Mouse (Mus musculus) left cerebral cortex, adult 8-10 months (tissue): ENCODE measurements around the gene Rph3al. TPM values are rescaled to one million over a fixed set of nuclear protein-coding genes. Genes with fewer than 3 reads are reported as not detected.

Source experiments
- DNase-seq, 2 experiments: peaks; one replicate each; pipeline ENCODE4 v3.0.0; 2022; ENCODE audit warnings: low spot score in 2 of 2
- total RNA-seq, 4 experiments: library from RNA; stranded (reverse); gene quantifications; 2 replicates each; pipeline ENCODE4 v1.2.4; 2022

The Rph3al gene
- total RNA-seq, 4 experiments from 2014 or later = 2.5 to 3.7 (median 3.5) TPM

DNA sequence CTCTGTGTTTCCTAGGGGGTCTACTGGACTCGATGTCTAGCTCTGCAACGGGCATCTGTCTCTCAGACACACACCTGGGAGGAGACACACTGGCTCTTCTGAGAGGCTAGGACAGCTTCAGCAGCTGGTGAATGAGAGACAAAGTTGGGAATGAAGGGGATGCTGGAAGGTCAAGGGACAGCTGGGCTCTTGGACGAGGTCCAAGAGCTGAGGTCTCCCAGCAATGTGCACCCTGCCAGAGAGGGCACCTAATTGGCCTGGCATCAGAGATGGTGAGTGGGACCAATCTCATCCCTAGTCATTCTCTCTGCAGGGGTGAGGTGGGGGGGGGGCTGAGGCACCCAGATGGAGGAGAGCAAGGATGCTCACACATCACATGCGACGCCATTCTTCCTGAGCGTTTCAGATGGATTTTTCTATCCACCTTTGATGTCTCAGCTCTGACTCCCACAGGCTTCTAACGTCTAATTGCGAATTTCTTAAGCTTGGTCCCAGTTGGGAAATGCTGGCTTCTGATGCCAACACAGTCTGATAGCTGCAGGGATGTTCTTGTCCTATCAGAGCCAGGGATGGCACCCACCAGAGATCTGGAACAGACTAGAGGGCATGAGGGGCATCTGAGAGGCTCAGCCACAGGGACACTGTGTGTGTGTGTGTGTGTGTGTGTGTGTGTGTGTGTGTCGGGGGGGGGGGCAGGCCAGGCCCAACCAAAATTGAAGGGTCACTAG, 28.4 kb downstream of the Rph3al start:
- no peak for DNase-seq

DNA sequence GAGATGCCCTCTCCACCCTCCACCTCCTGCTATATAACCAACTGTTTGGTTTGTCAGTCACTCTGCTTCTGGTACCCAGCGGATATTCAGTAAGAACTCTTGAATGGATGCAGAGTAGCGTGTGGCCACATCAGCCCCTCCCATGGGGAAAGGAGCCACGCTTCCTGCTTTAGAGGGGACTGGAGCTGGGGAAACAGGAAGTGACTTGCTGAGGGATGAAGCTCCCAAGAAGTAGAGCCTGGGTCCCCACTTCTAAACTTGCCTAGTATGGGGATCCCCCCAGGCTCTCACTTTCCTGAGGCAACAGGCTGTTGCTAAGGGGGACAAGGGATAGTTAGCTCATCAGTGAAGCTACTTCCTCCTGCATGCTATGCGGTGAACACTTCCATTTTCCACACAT, 30.8 kb downstream of the Rph3al start:
- no peak for DNase-seq

DNA sequence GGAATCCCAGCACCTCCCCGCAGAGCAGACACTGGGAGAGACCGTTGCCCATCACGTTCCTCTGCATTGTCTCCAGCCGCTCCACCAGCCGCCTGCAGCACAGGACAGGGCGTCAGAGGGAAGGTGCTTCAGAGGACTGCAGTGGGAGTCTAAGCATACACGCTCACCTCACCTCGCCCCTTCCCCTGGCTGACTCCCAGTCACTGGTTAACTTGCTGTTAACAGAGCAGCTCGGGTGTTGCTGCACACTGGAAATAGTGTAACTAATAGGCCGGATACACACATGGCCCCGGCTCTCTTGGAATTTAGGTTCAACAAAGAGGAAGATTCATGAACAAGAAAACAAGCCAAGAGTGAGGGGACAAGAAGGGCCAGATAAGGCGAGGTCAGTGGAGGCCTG, 31.7 kb downstream of the Rph3al start:
- DNase-seq = no peak

DNA sequence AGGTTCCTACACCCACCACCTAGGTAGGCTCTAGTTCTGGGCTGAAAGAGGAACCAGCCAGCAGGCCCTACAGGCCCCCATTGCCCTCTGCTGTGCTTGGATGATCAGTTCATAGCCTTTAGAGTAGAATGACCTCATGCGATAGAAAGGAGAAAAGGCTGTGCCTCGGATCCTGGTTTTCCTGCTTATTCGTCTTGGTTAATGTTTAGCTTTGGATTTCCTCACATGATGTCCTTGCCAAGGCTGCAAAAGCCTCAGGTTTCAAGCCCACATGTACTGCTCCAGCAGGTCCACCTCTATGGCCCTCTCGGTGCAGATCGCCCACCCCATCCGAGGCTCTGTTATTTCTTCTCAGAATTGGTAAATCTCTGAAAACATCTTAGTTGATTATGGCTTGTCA, 33.2 kb downstream of the Rph3al start:
- DNase-seq = no peak

DNA sequence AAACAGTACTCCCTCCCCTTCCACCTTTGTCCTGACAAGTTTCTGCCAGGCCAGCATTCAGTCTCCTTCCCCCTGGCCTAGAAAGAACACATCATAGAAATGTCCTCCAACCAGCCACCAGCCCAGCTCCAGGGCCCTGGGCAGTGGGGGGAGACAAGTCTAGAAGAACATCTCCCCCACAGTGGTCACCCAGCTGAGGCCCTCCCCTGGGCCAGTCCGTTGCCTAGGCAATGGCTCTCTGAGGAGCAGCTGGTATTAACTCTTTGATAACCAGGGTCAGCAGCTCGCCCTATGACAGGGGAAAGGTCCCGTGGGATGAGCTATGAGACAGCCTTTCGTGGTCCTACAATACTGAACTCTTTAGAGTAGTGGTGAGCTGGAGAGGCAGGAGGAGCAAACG, 33.7 kb downstream of the Rph3al start:
- DNase-seq = no peak

DNA sequence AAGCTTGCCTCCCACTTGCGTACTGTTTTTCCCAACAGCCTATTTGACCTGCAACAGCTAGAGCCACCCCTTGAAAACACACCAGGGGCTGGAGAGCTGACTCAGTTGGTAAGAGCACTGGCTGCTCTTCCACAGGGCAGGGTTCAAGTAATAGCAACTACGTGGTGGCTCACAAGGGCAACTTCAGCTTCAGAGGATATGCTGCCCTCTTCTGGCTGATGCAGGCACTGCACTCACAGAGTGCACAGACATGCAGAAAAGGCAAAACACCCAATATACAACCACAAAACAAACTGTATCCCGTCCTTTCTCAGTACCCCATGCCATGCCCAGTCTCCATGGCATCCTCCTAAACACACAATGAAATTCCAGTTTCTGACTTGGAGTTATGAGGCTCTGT, 34.7 kb downstream of the Rph3al start:
- DNase-seq = no peak

DNA sequence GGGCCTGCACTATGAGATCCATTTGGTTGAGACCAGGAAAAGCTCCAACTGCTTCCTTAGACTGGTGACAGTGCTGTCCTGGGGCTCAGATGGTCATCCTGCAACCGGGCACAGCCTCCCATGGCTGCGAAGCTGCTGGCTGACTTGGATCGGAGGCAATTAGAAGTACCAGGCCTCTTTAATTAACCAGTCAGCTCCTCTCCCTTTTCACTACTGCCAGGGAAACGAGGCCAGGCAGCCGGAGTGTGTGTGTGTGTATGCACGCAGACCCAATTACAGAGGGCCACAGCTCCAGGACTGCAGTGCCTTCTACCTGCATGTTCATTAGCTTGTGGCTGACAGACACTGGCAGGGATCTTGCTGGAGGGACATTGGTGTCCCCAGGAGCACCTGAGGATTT, 36.9 kb downstream of the Rph3al start:
- no peak for DNase-seq

DNA sequence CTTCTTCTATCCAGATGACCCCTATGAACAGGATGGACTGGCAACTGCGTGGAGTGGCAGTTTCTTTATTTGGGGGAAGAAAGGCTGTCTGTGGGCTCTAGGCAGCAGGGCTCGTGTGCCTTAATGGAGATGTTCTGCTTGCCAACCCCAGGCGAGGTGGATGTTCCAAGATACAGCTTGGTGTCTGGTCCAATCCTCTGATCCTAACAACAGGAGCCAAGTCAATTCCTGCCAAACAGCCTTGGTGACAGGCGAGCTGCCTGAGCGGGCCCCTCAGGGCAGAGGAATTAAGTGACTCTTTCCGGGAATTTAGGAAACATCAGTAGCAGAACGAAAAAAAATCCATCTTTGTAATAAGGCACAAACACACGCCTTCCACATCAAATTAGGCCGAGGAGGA, 38.6 kb downstream of the Rph3al start:
- no peak for DNase-seq

DNA sequence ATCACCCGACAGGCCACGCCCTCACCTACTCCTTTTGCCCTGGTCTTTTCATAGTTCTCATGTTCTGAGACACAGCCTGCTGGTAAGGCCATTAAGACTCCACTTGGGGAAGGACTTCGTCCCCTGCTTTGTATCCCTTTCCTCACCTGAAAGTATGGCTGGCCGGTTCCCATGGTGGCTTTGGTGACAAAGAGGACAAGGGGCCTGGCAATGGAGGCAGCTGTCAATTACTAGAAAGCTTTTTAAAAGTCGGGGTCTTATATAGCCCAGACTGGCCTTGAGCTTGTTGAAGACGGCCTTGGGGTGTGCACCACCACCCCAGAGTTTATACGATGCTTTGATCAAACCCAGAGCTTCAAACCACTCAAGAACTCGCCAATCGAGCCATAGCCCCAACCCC, 39.7 kb downstream of the Rph3al start:
- no peak for DNase-seq

DNA sequence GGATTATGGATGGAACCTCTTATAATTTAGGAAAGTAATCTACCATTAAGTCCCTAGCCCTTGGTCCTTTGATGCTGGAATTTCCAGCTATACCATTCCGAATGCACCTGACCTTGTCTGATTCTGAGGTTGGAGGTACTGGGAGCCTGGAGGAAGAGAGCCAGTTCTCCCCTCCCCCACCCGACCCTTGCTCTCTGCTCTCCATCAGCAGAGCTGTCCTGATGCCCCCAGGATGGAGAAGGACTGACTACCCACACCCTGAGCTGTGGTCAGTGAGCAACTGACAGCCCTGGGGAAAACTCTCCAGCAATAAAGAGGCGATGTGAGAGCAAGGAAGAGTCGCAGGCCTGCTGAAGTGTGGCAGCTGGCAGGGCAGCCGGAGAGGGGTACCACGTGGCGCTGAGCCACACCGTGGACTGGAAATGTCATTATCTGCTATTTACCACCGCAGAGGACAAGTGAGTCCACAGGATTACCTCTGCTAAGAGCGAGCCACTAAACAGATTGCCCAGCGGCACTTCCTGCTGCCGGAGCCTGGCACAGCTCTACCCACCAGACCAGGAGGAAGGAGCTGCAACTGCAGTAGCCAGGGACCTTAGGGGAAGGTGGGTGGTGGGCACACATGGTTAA, 43.3 kb downstream of the Rph3al start:
- DNase-seq = no peak

DNA sequence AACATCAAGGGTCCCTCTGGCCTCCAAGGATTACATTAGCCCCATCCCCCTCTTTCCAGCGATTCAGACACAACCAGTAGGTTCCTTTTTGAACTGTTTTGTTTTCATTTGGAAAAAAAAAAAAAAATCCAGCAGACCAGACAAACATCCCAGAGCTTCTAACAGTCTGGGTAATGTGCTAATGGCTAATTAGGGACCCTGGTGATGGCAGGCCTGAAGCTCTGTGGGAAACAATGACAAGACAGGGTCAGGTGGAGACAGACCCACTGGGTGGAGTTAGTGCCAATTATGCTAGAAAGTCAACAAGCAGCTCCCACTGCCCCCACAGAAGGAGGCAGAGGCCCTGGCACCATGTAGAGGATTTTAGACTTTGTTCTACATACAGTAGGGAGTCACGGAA, 44.3 kb downstream of the Rph3al start:
- no peak for DNase-seq

DNA sequence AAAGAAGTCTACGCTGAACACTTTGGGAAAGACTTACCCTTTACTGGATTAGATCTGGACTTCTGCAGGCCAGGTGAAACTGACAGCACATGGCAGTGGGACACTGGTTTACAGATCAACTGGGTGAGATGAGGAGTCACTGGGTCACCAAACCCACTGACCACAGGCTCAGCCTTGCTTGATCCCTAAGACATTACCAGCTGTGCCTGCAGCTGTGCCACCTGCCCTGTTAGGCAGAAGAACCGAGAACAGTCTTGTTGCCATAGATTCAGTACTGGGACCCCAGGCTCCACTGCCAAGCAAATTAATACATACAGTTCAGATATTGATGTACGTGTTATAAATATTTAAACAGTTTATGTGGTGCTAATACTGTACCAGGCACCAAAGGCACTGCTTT, 50.9 kb downstream of the Rph3al start:
- DNase-seq = no peak

DNA sequence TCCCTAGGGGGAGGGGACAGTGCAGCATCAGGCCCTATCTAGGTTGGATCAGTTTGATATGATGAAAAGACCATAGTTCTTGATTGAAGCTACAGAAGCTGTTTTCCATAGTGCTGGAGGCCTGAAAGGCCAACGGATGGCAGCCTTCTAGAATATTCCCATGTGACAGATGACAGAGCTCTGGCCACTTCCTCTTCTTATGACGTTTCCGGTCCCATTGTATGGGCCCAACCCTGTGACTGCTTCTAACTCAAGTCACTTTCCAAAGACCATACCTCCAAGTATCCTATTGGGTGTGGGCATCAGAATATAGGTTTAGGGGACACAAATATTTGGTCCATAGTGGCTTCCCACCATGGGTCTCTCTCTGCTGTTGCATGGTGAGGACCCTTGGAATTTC, 57.0 kb downstream of the Rph3al start:
- DNase-seq = no peak

DNA sequence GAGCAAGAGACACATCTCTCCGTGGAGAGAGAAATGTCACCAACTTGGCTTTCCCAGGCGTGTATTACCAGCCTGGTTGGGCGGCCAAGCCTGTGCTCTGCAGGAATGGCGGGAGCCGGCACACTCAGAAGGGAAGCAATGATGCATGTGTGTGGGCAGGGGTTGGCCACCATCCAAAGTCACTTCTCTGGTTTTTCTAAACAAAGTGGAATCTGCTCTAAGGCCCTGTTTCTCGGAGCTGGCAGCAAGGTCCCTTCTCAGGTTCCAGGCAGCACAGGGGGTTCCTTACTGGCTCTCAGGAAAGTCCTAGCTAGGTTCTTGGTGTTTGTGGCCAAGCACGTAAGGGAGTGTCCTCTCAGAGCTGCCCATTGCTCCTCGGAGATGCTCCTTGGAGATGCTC, 58.2 kb downstream of the Rph3al start:
- peak; percentile 25 to 43 for DNase-seq

DNA sequence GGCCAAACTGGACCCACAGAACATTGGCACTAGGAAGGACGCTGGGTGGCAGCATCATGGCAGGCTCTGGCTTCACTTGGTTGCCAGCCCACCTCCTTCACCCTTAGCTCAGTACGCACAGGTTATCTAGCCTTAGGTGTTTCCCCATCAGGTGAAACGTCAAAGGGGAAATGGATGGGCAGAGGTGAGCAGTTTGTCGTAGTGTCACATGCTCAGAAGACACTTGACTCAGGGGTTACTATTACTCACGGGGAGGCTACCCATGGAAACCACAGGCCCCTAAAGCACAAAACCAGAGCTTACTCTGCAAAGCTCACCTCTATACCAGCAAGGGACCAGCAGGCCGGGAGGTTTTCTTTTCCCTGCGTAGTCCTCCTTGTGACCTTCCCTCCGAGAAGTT, 59.8 kb downstream of the Rph3al start:
- DNase-seq = no peak

DNA sequence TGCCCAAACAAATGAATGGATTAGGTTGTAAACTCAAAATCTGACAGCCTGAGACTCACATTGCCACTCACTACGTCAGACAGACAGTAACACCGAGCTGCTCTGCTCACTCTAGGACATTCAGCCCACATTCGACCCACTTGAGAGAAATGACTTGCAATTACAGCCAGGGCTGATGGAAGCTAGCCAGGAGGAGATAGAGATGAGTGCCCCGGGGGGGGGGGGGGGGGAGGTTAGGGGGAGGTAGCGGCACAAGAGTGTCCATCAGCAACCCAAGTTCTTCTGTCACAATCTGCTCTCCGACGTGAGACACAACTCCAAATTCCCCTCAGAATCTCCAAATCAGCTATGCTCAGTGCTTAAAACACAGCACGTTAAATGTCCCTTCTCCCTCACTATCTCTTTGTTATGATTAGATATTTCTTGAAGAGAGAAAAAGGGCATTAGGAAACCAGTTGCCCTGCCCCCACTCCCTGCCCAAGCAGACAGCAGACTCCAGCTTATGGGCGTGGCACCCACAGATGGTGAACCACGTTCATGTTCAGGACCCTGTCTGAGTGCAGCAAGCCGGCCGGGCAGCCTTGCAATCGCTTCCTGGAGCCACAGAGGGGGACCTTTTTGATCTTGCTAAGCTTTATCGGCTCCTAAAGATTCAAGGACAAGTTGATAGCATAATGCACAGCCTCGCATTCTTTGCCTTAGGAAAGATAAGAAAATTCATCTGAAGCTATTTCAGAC, 62.0 kb downstream of the Rph3al start:
- DNase-seq = no peak

DNA sequence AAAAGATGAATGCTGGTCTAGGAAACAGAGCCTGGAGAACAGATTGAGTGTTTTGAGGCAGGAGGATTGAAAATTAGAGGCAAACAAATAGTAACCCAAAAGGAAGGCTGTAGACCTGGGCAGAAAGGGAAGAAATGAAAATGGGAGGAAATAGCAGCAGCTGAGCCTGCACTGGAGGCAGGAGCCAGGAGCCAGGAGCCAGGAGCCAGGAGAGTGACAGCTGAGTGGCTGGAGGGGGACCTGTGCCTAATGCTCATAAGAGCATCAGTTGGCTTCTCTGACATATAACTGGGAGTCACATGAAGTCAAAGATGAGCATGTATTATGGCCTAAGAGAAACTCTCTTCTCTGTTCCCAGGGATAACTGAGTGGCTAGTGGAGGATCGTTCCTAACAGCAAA, 66.5 kb downstream of the Rph3al start:
- no peak for DNase-seq

DNA sequence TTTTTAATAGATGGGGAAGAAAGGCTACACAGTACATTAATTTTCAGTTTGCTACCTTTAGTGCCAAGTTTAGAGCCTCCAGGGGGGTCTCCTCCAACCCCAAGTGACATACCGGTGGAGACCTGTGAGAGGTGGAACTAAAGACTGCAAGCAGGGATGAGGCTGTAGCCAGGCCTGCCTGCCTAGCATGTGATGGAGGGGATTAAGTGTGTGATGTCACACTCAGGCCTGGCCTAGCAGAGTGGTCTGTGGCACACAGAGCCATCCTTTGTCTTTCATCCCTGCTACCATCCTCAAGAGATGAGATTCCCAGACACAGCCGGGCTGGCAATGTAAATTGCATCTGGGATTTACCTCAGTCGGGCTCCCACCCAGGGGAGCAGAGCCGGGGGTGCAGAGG, 67.3 kb downstream of the Rph3al start:
- DNase-seq = no peak

DNA sequence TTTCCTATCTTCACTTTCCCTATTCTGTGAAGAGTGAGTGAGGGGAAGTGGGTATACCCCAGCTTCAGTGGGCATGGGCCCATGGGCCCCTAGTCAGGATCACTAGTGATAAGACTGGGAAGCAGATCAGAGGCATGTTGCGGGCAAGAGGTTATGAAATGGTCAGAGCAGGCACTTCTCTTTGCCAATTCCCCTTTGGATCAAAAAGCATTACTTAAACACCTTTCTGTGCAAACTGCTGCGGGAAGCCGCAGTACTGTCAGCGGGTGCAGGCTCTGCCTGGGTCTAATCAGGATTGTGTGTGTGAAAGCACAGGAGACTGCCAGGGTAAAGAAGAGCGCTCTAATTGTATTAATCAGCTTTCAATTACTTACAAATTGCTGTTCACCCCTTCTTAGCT, 67.8 kb downstream of the Rph3al start:
- no peak for DNase-seq

DNA sequence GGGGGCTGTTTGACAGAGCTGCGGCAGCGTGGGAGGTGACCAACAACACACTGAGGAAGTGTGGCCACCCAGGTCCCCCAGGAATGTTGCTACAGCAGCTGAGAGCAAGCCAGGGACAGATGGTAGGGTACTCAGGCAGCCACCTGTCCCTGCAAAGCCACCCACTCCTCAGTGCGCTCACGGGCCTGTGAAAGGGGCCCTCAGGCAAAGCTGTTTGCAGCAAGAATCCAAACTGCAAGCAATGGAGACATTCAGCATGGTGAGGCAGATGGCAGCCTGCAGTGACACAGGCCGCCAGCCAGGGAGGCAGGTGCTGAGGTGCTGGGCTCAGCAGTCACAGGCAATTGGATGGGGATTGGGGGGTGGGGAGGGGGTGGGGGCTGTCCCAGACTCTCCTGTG, 68.3 kb downstream of the Rph3al start:
- peak; percentile 38 to 95 for DNase-seq

DNA sequence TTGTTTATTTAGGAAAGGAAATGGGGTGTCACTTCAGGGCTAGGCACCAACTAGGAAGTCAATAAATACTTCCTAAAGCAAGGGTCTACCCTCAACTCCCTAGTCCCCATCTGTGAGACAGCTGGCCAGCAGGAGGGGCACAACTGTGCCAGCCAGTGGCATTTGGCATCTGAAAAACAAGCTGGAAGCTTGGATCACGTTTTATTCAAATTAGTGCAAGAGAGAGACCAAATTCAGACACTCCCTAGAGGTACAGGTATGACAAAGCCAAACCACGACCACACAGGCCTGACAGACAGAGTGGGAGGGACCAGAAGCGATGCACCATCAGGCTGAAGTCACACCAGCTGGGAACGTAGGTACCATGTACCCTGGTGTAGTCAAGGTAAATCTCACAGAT, 71.4 kb downstream of the Rph3al start:
- DNase-seq = no peak

DNA sequence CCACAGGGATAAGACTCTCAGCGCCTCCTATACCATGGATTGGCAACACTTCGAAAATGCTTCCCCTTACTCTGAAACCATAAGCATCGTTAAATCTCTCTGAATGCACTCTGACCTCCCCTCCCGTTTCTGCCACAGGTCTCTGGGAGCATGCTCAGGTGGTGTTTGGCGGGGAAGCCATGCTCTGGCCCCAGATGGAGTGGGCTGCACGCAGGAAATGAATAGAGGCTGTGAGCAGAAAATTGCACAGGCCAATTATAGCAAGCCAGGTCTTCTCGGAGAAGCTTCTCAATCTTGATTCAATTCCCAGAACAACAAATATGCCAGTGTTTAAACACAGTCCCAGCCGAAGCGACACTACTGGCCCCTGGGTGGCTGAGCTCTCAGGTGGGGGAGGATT, 72.4 kb downstream of the Rph3al start:
- DNase-seq = no peak

DNA sequence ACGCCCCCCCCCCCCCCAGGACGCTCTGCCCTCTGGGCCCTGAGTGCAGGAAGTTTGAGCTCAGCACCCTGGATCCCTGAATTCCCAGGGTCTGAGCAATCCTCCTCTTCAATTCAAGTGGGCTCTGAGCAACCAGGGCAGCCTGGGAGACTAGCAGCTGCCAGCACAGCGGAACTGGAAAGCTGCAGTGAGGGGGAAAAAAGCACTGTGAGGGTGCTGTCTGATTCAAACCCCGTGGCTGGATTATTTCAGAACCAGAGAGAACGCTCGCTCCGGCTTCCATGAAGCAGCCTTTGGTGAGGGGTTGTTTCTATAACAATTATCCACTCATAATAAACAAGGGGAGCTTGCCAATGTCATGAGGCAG, 73.0 kb downstream of the Rph3al start:
- no peak for DNase-seq
